Mouse (Mus musculus): ENCODE results near the gene Upp1. TPM values are rescaled to one million over a fixed set of nuclear protein-coding genes. Genes with fewer than 3 reads are reported as not detected.

Gene Upp1
- under 1 TPM in 1 of 2 experiments, not detected in 1; 0.26 TPM for total RNA-seq (2021)
- long read RNA-seq, experiment 1: 0 reads
- long read RNA-seq, experiment 2: 0 reads

GRCm38 (mm10) chr11:9118050-9118420 lies at the start of gene Upp1:
TSS of gene Upp1 (plus strand) at chr11:9118103.
- DNase-seq (ENCODE audit: low spot score): no peak

- DNase-seq (ENCODE audit: low spot score): no peak
Observed at GRCm38 (mm10) chr11:9076444-9076843, 41.5 kb upstream of the Upp1 start.

GRCm38 (mm10) chr11:9113189-9113588 lies 4.7 kb upstream of the Upp1 start:
- no peak for DNase-seq (ENCODE audit: low spot score)

- no peak for DNase-seq (ENCODE audit: low spot score)
Observed at GRCm38 (mm10) chr11:9115367-9116120, 2.4 kb upstream of the Upp1 start.

GRCm38 (mm10) chr11:9116121-9116520 lies 1.8 kb upstream of the Upp1 start:
- no peak for DNase-seq (ENCODE audit: low spot score)

- DNase-seq (ENCODE audit: low spot score): no peak
Observed at GRCm38 (mm10) chr11:9116916-9117315, 987 bp upstream of the Upp1 start.

GRCm38 (mm10) chr11:9117358-9118049 lies 399 bp upstream of the Upp1 start:
- DNase-seq (ENCODE audit: low spot score): peak; percentile 43

- DNase-seq (ENCODE audit: low spot score): peak; percentile 28
Observed at GRCm38 (mm10) chr11:9118421-9119121, 668 bp downstream of the Upp1 start.

GRCm38 (mm10) chr11:9119231-9120020 lies 1.5 kb downstream of the Upp1 start:
- DNase-seq (ENCODE audit: low spot score): no peak

- no peak for DNase-seq (ENCODE audit: low spot score)
Observed at GRCm38 (mm10) chr11:9122315-9122714, 4.4 kb downstream of the Upp1 start.

- no peak for DNase-seq (ENCODE audit: low spot score)
Observed at GRCm38 (mm10) chr11:9126373-9127107, 8.6 kb downstream of the Upp1 start.

- DNase-seq (ENCODE audit: low spot score): no peak
Observed at GRCm38 (mm10) chr11:9128110-9128509, 10.2 kb downstream of the Upp1 start.

- DNase-seq (ENCODE audit: low spot score): no peak
Observed at GRCm38 (mm10) chr11:9129528-9129927, 11.6 kb downstream of the Upp1 start.

GRCm38 (mm10) chr11:9131688-9132087 lies 13.8 kb downstream of the Upp1 start:
- no peak for DNase-seq (ENCODE audit: low spot score)

GRCm38 (mm10) chr11:9135589-9136246 lies 17.8 kb downstream of the Upp1 start:
- DNase-seq (ENCODE audit: low spot score): no peak

GRCm38 (mm10) chr11:9136471-9136870 lies 18.6 kb downstream of the Upp1 start:
- DNase-seq (ENCODE audit: low spot score): peak; percentile 70

- no peak for DNase-seq (ENCODE audit: low spot score)
Observed at GRCm38 (mm10) chr11:9145113-9145512, 27.2 kb downstream of the Upp1 start.

GRCm38 (mm10) chr11:9146115-9146514 lies 28.2 kb downstream of the Upp1 start:
- DNase-seq (ENCODE audit: low spot score): no peak

GRCm38 (mm10) chr11:9146683-9147082 lies 28.8 kb downstream of the Upp1 start:
- DNase-seq (ENCODE audit: low spot score): no peak

- DNase-seq (ENCODE audit: low spot score): no peak
Observed at GRCm38 (mm10) chr11:9148206-9148605, 30.3 kb downstream of the Upp1 start.

All from gastrocnemius, adult 18-20 months (tissue).